Mouse (Mus musculus): ENCODE measurements at regions not wholly inside any gene's neighbourhood (a gene's known extent, or its start where the extent isn't known, plus 50 kb on each side); places are given as distances from the start of the nearest gene placed in this dataset.

DNA sequence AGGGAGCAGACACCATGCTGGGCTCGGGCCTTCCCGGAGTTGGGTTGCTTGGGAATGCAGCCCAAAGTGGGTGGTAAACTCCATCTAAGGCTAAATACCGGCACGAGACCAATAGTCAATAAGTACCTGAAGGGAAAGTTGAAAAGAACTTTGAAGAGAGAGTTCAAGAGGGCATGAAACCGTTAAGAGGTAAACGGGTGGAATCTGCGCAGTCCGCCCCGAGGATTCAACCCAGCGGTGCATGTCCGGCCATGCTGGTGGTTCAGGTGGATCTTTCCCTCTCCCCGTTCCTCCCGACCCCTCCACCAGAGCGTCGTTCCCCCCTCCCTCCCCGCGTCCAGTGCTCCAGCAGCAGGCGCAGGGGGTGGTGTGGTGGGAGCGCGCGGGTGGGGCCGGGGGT lies 179.1 kb upstream of the Arhgef26 start:
- Histone ChIP-seq H3K27me3 (ENCODE audit: control insufficient read depth, insufficient read depth, low read length) (no peaks in the 10 kb centered on the region), H3K9ac (ENCODE audit: low read length) (no peak overlapping the region), H3K4me1 (ENCODE audit: control insufficient read depth, insufficient read depth, low read length) (no peaks in the 10 kb centered on the region), H3K9me3 (ENCODE audit: control insufficient read depth, low read length) (peaks cover 8% of the 10 kb centered on the region), H3K36me3 (ENCODE audit: control insufficient read depth, insufficient read depth, low read length) (no peaks in the 10 kb centered on the region), H3K4me3 (ENCODE audit: low read depth, low read length) (no peak overlapping the region), H3K4me2 (ENCODE audit: low read depth, severe bottlenecking) (no peak overlapping the region), H3K27ac (replicated peaks; ENCODE audit: low read depth, low read length) (no peak overlapping the region)
- DNase-seq (ENCODE audit: low spot score), result peak; percentile 82
- ATAC-seq (ENCODE audit: insufficient number of reproducible peaks, low FRiP score, low TSS enrichment, low read depth), result peak; percentile 98
- WGBS, result 50% methylated on average over 22 of the region's 22 CpGs

DNA sequence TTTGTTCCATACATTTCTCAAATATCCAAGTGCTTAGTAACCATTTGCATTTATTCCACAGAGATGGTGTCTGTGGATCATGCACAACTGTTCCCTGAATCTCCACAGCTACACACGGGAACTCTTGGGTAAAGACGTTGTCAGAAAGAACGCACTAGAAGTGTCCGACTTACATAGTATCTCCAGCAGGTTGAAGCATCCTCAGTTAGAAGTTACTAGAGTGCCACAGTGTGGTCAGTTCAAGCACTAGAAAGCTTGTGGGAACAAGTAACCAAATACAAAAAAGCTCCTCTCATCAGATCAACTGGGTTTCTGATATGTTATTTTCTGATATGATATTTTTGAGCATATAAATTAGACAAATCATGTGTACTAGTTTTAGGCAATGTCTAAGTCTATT lies 167.5 kb upstream of the Arhgef26 start:
- Histone ChIP-seq H3K9ac (ENCODE audit: low read length) (no peak overlapping the region), H3K27ac (replicated peaks; ENCODE audit: low read depth, low read length) (no peak overlapping the region), H3K27me3 (ENCODE audit: control insufficient read depth, insufficient read depth, low read length) (no peaks in the 10 kb centered on the region), H3K9me3 (ENCODE audit: control insufficient read depth, low read length) (no peaks in the 10 kb centered on the region), H3K4me3 (ENCODE audit: low read depth, low read length) (no peak overlapping the region), H3K4me1 (ENCODE audit: control insufficient read depth, insufficient read depth, low read length) (no peaks in the 10 kb centered on the region), H3K36me3 (ENCODE audit: control insufficient read depth, insufficient read depth, low read length) (no peaks in the 10 kb centered on the region), H3K4me2 (ENCODE audit: low read depth, severe bottlenecking) (no peak overlapping the region)
- DNase-seq (ENCODE audit: low spot score), result no peak
- WGBS, result 79% methylated on average over 4 of the region's 4 CpGs
- ATAC-seq (ENCODE audit: insufficient number of reproducible peaks, low FRiP score, low TSS enrichment, low read depth), result no peak

DNA sequence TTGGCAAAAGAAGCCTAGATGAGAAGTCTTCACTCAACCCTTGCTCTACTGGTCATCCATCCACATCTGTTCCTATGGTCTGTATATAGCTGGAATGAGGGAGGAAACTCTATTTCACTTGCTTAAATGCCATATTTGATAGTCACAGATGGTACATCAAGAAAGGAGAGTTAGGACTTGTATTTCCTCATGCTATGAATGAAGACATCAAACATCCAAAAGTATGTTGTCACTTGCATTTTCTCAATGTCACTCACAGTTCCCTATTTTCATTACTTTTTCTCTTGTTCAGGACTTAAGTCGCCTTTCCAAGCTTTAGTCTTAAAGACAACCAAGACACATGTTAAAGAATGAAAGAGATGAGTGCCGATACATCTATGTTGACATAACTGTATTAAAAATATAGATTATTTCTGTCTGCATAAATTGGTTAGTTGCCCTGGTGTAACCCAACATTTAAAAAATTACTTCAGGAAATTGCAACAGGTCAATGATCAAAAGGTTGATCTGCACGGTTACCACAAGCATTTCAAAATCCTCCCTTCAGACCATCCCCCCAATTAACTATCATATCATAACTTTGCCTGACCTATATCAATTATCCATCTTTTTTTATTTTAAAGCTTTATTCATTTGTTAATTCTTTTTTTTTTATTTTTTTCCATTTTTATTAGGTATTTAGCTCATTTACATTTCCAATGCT lies 150.2 kb upstream of the Arhgef26 start:
- DNase-seq (ENCODE audit: low spot score) (no peak), ATAC-seq (ENCODE audit: insufficient number of reproducible peaks, low FRiP score, low TSS enrichment, low read depth) (no peak)
- Histone ChIP-seq H3K4me1 (ENCODE audit: control insufficient read depth, insufficient read depth, low read length) (no peaks in the 10 kb centered on the region), H3K36me3 (ENCODE audit: control insufficient read depth, insufficient read depth, low read length) (no peaks in the 10 kb centered on the region), H3K27me3 (ENCODE audit: control insufficient read depth, insufficient read depth, low read length) (no peaks in the 10 kb centered on the region), H3K27ac (replicated peaks; ENCODE audit: low read depth, low read length) (no peak overlapping the region), H3K9ac (ENCODE audit: low read length) (no peak overlapping the region), H3K4me3 (ENCODE audit: low read depth, low read length) (no peak overlapping the region), H3K9me3 (ENCODE audit: control insufficient read depth, low read length) (no peaks in the 10 kb centered on the region), H3K4me2 (ENCODE audit: low read depth, severe bottlenecking) (no peak overlapping the region)
- WGBS, result 88% methylated on average over 3 of the region's 3 CpGs

DNA sequence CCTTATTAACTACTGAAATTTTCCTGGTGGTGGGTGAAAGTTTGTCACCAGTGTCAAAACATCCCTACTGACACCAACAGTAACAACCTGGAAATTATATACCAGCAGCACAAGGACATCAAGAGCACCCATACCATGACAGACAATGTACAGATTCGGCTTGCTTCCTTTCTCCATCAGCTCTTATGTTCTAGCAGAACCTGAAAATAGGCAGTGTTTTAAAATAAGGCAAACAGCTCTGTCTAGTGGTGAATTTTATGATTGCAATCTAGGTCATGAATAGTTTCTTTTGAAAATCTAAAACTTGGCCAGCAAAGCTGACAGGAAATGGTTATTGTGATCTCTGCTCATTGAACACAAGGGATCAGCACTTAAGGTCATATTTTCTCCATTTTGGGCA lies 145.7 kb upstream of the Arhgef26 start:
- no peak overlapping the region for H3K4me3 ChIP-seq (ENCODE audit: low read depth, low read length)
- no peak overlapping the region for H3K9ac ChIP-seq (ENCODE audit: low read length)
- DNase-seq (ENCODE audit: low spot score) (no peak), ATAC-seq (ENCODE audit: insufficient number of reproducible peaks, low FRiP score, low TSS enrichment, low read depth) (no peak)
- no peaks in the 10 kb centered on the region for H3K4me1 ChIP-seq (ENCODE audit: control insufficient read depth, insufficient read depth, low read length)
- H3K4me2 ChIP-seq (ENCODE audit: low read depth, severe bottlenecking), result no peak overlapping the region
- 50% methylated on average over 1 of the region's 1 CpGs for WGBS
- H3K27ac ChIP-seq (replicated peaks; ENCODE audit: low read depth, low read length), result no peak overlapping the region
- H3K27me3 ChIP-seq (ENCODE audit: control insufficient read depth, insufficient read depth, low read length), result no peaks in the 10 kb centered on the region
- H3K9me3 ChIP-seq (ENCODE audit: control insufficient read depth, low read length), result no peaks in the 10 kb centered on the region
- H3K36me3 ChIP-seq (ENCODE audit: control insufficient read depth, insufficient read depth, low read length), result no peaks in the 10 kb centered on the region

DNA sequence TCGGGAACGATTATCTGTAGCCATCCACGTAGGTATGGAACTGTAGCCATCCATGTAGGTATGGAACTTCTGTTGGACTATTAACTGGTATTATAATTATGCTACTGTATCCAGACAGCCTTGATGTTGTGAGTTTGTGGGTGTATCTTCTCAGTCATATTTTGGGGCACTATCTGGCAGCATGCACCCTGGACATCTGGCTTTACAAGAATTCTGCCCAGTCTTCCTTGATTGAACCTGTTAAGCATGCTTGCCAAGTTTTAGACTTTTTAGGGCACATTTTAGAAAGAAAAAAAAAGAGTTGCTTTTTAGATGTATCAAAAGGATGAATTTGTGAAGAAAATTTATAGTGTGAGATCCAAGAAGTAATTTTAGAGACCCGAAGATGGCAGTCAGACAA lies 143.7 kb upstream of the Arhgef26 start:
- ATAC-seq (ENCODE audit: insufficient number of reproducible peaks, low FRiP score, low TSS enrichment, low read depth) (no peak), DNase-seq (ENCODE audit: low spot score) (no peak)
- Histone ChIP-seq H3K9me3 (ENCODE audit: control insufficient read depth, low read length) (no peaks in the 10 kb centered on the region), H3K27me3 (ENCODE audit: control insufficient read depth, insufficient read depth, low read length) (no peaks in the 10 kb centered on the region), H3K4me2 (ENCODE audit: low read depth, severe bottlenecking) (no peak overlapping the region), H3K4me1 (ENCODE audit: control insufficient read depth, insufficient read depth, low read length) (no peaks in the 10 kb centered on the region), H3K9ac (ENCODE audit: low read length) (no peak overlapping the region), H3K27ac (replicated peaks; ENCODE audit: low read depth, low read length) (no peak overlapping the region), H3K36me3 (ENCODE audit: control insufficient read depth, insufficient read depth, low read length) (no peaks in the 10 kb centered on the region), H3K4me3 (ENCODE audit: low read depth, low read length) (no peak overlapping the region)
- 92% methylated on average over 4 of the region's 4 CpGs for WGBS

DNA sequence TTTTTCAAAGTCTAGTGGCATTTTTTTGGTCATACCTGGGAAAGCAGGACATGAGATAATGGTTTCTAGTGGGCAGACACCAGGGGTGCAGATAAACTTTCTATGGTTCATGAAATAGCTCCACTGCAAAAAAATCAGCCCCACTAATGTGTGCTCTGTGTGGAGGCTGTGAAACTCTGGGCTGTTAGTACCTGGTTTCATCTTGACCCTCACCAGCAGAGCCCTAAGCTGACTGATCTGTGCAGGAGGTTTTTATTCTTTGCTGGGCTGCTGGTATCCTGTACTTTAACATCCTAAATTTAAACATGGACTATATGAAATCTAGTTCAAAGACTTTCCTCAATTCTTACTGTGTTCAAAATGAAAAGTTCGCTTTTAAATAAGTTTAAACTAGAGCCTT lies 141.5 kb upstream of the Arhgef26 start:
- Histone ChIP-seq H3K4me3 (ENCODE audit: low read depth, low read length) (no peak overlapping the region), H3K4me2 (ENCODE audit: low read depth, severe bottlenecking) (no peak overlapping the region), H3K9me3 (ENCODE audit: control insufficient read depth, low read length) (no peaks in the 10 kb centered on the region), H3K9ac (ENCODE audit: low read length) (no peak overlapping the region), H3K27ac (replicated peaks; ENCODE audit: low read depth, low read length) (no peak overlapping the region), H3K36me3 (ENCODE audit: control insufficient read depth, insufficient read depth, low read length) (no peaks in the 10 kb centered on the region), H3K4me1 (ENCODE audit: control insufficient read depth, insufficient read depth, low read length) (no peaks in the 10 kb centered on the region), H3K27me3 (ENCODE audit: control insufficient read depth, insufficient read depth, low read length) (no peaks in the 10 kb centered on the region)
- DNase-seq (ENCODE audit: low spot score) (no peak), ATAC-seq (ENCODE audit: insufficient number of reproducible peaks, low FRiP score, low TSS enrichment, low read depth) (no peak)
- 87% methylated on average over 1 of the region's 1 CpGs for WGBS

DNA sequence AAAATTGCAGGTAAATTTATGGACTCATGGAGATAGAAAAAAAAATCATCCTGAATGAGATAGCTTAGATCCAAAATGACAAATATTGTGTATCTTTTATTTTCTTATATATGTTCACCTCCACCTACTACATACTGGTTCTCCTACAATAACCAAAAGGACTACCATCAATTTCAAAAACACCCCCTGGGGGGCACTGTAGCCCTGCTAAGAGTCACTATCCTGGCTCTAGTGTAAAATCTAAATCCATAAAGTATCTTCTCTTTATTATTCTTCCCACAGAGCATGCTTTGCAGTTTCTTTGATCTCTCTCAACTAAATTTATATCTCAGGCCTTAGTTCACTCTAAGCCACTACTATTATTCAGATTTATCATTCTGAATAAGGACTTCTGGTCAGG lies 122.3 kb upstream of the Arhgef26 start:
- no peaks in the 10 kb centered on the region for H3K36me3 ChIP-seq (ENCODE audit: control insufficient read depth, insufficient read depth, low read length)
- no peak for ATAC-seq (ENCODE audit: insufficient number of reproducible peaks, low FRiP score, low TSS enrichment, low read depth)
- no peaks in the 10 kb centered on the region for H3K4me1 ChIP-seq (ENCODE audit: control insufficient read depth, insufficient read depth, low read length)
- H3K4me3 ChIP-seq (ENCODE audit: low read depth, low read length), result no peak overlapping the region
- H3K27ac ChIP-seq (replicated peaks; ENCODE audit: low read depth, low read length), result no peak overlapping the region
- H3K9me3 ChIP-seq (ENCODE audit: control insufficient read depth, low read length), result no peaks in the 10 kb centered on the region
- H3K9ac ChIP-seq (ENCODE audit: low read length), result no peak overlapping the region
- H3K27me3 ChIP-seq (ENCODE audit: control insufficient read depth, insufficient read depth, low read length), result no peaks in the 10 kb centered on the region
- peak; percentile 21 for DNase-seq (ENCODE audit: low spot score)
- no peak overlapping the region for H3K4me2 ChIP-seq (ENCODE audit: low read depth, severe bottlenecking)

DNA sequence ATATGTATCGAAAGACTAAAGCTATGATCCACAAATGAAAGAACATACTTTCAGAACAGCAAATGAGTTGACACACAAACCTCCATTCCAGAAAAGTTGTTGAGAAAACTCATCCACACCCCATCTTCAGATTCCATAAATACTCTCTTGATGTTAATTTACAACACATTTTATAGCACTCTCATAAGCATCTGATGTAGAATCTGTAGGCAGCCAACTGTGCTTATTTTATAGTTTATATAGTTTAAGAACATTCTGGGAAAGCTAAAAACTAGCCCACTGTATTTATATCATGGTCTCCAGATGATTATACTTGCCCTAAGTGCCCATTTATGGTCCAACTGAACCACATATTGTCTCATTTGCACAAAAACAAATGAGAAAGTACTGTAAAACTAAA lies 120.8 kb upstream of the Arhgef26 start:
- Histone ChIP-seq H3K4me3 (ENCODE audit: low read depth, low read length) (no peak overlapping the region), H3K27me3 (ENCODE audit: control insufficient read depth, insufficient read depth, low read length) (no peaks in the 10 kb centered on the region), H3K4me2 (ENCODE audit: low read depth, severe bottlenecking) (no peak overlapping the region), H3K4me1 (ENCODE audit: control insufficient read depth, insufficient read depth, low read length) (no peaks in the 10 kb centered on the region), H3K27ac (replicated peaks; ENCODE audit: low read depth, low read length) (no peak overlapping the region), H3K36me3 (ENCODE audit: control insufficient read depth, insufficient read depth, low read length) (no peaks in the 10 kb centered on the region), H3K9me3 (ENCODE audit: control insufficient read depth, low read length) (no peaks in the 10 kb centered on the region), H3K9ac (ENCODE audit: low read length) (no peak overlapping the region)
- DNase-seq (ENCODE audit: low spot score) (no peak), ATAC-seq (ENCODE audit: insufficient number of reproducible peaks, low FRiP score, low TSS enrichment, low read depth) (no peak)
- WGBS, result 87% methylated on average over 1 of the region's 1 CpGs

DNA sequence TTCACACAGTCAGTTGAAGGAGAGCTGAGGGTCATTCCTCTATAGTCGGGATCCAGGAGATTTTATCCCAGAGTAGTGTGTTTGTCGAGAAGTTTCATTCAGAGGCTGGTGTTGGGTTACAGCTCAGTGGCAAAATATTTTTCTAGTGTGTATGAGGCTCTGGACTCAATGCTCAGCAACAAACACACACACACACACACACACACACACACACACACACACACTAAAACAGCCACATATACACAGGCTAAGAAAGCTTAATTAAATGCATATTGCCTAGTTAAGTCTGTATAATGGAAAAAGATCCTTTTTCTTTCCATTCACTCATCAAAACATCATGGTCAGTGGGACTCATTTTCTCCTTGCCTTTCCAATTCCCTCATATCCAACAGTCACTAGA lies 110.4 kb upstream of the Arhgef26 start:
- Histone ChIP-seq H3K4me2 (ENCODE audit: low read depth, severe bottlenecking) (no peak overlapping the region), H3K36me3 (ENCODE audit: control insufficient read depth, insufficient read depth, low read length) (no peaks in the 10 kb centered on the region), H3K4me3 (ENCODE audit: low read depth, low read length) (no peak overlapping the region), H3K9me3 (ENCODE audit: control insufficient read depth, low read length) (no peaks in the 10 kb centered on the region), H3K27me3 (ENCODE audit: control insufficient read depth, insufficient read depth, low read length) (no peaks in the 10 kb centered on the region), H3K27ac (replicated peaks; ENCODE audit: low read depth, low read length) (no peak overlapping the region), H3K4me1 (ENCODE audit: control insufficient read depth, insufficient read depth, low read length) (no peaks in the 10 kb centered on the region), H3K9ac (ENCODE audit: low read length) (no peak overlapping the region)
- no peak for ATAC-seq (ENCODE audit: insufficient number of reproducible peaks, low FRiP score, low TSS enrichment, low read depth)
- WGBS, result 56% methylated on average over 2 of the region's 2 CpGs
- DNase-seq (ENCODE audit: low spot score), result no peak
